Comparison of ENCODE assay signal across 12 mouse cellular contexts in the genomic region with DNA sequence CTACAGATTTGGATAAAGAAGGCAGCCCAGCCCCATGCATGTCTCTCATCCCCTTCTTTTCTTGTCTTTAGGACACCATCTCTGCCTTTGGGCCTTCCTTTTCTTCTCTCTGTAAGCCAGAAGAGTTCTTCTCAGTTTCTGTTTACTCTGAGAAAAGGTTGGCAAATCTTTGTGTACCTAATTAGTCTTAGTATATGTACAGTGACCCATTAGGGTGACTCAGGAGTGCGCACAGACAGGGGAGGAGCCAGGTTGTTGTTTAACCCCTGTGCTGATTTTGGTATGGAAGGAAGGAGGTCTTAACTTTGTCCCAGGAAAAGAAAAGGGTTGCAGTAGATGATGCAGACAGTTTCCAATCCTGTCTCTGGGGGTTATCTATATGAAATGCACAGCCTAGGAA.
"Had no signal": no experiment of that assay in that cellular context is flagged by ENCODE, and none has a peak within 500 bp of the region (broad histone marks: within the 10 kb centered on the region; RNA-seq: fewer than 3 reads in every experiment).

No protein-coding gene starts in this region.

- H3K27ac ChIP-seq: liver, embryonic 13.5 days; lung, embryonic 15.5 days; neural tube, embryonic 15.5 days; stomach, embryonic 15.5 days had no signal

- H3K9ac ChIP-seq: limb, embryonic 12.5 days; liver, embryonic 13.5 days; liver, postnatal 0 days; lung, embryonic 15.5 days; neural tube, embryonic 15.5 days; stomach, embryonic 15.5 days had no signal

- DNase-seq: kidney, postnatal 25 days; liver; liver, embryonic 13.5 days; liver, postnatal 0 days; midbrain, embryonic 14.5 days; right cerebral cortex, adult 18-20 months had no signal

- ATAC-seq: intestine, postnatal 0 days; liver, postnatal 0 days had no signal

- H3K27me3 ChIP-seq: limb, embryonic 12.5 days; liver, embryonic 13.5 days; lung, embryonic 15.5 days; stomach, embryonic 15.5 days had no signal

- H3K4me3 ChIP-seq: limb, embryonic 12.5 days; liver, embryonic 13.5 days; lung, embryonic 15.5 days; myocyte; neural tube, embryonic 15.5 days; stomach, embryonic 15.5 days had no signal

- H3K36me3 ChIP-seq: limb, embryonic 12.5 days; liver, embryonic 13.5 days; neural tube, embryonic 15.5 days; stomach, embryonic 15.5 days had no signal
